Mouse (Mus musculus) liver, embryonic 14.5 days (tissue): ENCODE measurements around the gene Fam227b.

Source experiments
- CTCF ChIP-seq: IDR thresholded peaks from 2 replicates; pipeline ENCODE4 v1.5.1; 2016; ENCODE audit warnings: antibody characterized with exemption, low read depth, control low read depth
- EP300 ChIP-seq: IDR thresholded peaks from 2 replicates; pipeline ENCODE4 v1.6.1; 2016; ENCODE audit warnings: antibody characterized with exemption, low read depth

- TF ChIP-seq CTCF = no peak
- TF ChIP-seq EP300 = no peak
Observed at GRCm38 (mm10) chr2:125943301-125943700, 208.5 kb downstream of the Fam227b start.
